Mouse (Mus musculus): ENCODE measurements around the gene Mpzl1. TPM values are rescaled to one million over a fixed set of nuclear protein-coding genes. Genes with fewer than 3 reads are reported as not detected.

The Mpzl1 gene
- total and polyA plus RNA-seq, 2 experiments from 2014 or later = 17.9 to 57.5 TPM

DNA sequence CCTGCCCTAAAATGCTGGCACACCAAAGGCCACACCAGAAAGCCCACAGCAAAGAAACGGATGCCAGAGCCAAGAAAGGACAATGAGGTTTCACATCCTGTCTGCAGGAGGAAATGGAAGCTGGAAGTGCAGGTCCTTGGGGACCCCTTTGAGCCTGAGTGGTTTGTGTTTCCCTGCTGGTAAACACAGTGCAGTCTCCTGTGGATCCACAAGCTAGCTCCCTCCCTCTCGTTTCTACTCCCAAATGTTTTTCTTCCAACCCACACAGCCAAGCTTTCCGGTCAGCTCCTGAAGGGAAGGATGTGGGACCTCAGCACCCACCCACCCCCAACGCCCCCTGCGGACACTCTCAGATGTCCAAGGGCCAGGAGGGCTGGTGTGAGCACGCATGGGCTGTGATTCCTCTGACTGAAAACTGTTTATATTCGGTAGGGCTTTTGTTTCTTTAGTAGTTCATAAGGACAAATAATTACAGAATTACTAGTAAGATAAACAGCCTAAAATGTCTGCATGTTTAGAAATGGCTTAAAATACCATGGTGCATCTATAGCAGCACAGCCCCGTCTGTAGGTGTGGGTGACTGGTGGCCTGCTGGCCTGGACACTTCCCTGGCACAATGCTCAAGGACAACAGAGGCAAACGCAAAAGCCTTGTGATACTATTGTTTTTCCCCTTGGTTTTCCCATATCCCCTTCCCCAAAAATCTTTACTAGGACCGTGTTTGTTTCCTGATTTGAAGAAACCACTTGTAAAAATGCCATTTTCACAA is 44.9 kb downstream of the Mpzl1 start:
- peak overlapping the region; percentile 15; the same call in 1 of the 2 replicates for H3K9ac ChIP-seq (replicated peaks; ENCODE audit: low read depth, low read length)

DNA sequence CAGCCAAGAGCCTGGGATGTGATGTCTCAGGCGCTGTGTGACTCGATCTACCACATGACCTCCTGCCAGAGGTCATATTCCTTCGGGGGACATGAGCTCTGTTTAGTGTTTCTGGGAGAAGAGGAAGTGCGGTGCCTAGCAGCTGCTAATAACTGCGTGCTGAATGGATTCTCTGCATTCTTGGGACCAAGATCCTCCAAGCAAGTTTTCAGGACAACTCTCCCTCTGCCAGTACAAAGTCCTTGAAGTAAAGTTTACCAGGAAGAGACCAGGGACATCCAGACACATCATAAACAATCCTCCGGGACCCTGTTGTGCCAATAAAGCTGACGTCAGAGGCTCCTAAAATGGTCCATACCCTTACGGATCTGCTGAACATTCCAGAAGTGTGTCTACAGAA is 46.5 kb downstream of the Mpzl1 start:
- Histone ChIP-seq H3K9me3 (replicated peaks; ENCODE audit: control insufficient read depth, low read length) (no peaks in the 10 kb centered on the region), H3K4me3 (ENCODE audit: low read depth, low read length) (no peak overlapping the region), H3K4me1 (ENCODE audit: control insufficient read depth, insufficient read depth) (peaks cover 41% of the 10 kb centered on the region), H3K27me3 (ENCODE audit: control insufficient read depth, insufficient read depth, low read length) (no peaks in the 10 kb centered on the region), H3K27ac (ENCODE audit: low read depth) (peak overlapping the region; percentile 85), H3K9ac (replicated peaks; ENCODE audit: low read depth, low read length) (no peak overlapping the region), H3K36me3 (replicated peaks; ENCODE audit: control insufficient read depth, insufficient read depth, low read length) (peaks cover 2% of the 10 kb centered on the region; the same call in 1 of the 2 replicates), H3K4me2 (ENCODE audit: low read depth, low read length) (no peak overlapping the region)
- no peak for ATAC-seq (ENCODE audit: insufficient read depth, low read depth)
- no peak for TF ChIP-seq EP300 (IDR thresholded peaks at IDR 0.05; ENCODE audit: low read depth)
- no peak for TF ChIP-seq CTCF (IDR thresholded peaks at IDR 0.05; ENCODE audit: low read depth)
- peak; percentile 51 for DNase-seq (ENCODE audit: low spot score)
- WGBS = 19% methylated on average over 8 of the region's 8 CpGs

More for the DNA sequence above, 44.9 kb downstream of the Mpzl1 start:
- no peaks in the 10 kb centered on the region for H3K27me3 ChIP-seq (ENCODE audit: control insufficient read depth, insufficient read depth, low read length)
- 25% methylated on average over 10 of the region's 10 CpGs for WGBS
- no peaks in the 10 kb centered on the region for H3K9me3 ChIP-seq (replicated peaks; ENCODE audit: control insufficient read depth, low read length)
- H3K27ac ChIP-seq (ENCODE audit: low read depth) = peak overlapping the region; percentile 85
- no peak for TF ChIP-seq CTCF (IDR thresholded peaks at IDR 0.05; ENCODE audit: low read depth)
- TF ChIP-seq EP300 (IDR thresholded peaks at IDR 0.05; ENCODE audit: low read depth) = peak; percentile 85
- peaks cover 13% of the 10 kb centered on the region for H3K36me3 ChIP-seq (replicated peaks; ENCODE audit: control insufficient read depth, insufficient read depth, low read length)
- ATAC-seq (ENCODE audit: insufficient read depth, low read depth) = peak; percentile 81
- peak; percentile 81 for DNase-seq (ENCODE audit: low spot score)
- H3K4me2 ChIP-seq (ENCODE audit: low read depth, low read length) = no peak overlapping the region
- H3K4me1 ChIP-seq (ENCODE audit: control insufficient read depth, insufficient read depth) = peaks cover 41% of the 10 kb centered on the region
- H3K4me3 ChIP-seq (ENCODE audit: low read depth, low read length) = no peak overlapping the region

DNA sequence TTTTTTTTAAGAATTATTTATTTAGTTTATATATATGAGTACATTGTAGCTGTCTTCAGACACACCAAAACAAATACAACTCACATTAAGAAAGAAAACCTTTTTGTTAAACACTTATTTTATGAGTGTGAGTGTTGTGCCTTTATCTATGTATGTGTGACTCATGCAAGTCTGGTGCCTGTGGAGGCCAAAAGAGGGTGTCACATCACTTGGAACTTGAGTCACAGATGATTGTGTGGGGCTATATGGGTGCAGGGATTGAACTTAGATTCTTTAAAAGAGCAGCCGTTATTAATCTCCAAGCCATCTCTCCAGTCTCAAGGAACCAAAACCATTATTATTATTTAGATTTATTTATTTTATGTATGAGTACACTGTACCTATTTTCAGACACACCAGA is 48.0 kb downstream of the Mpzl1 start:
- H3K9ac ChIP-seq (replicated peaks; ENCODE audit: low read depth, low read length) = no peak overlapping the region
- H3K27ac ChIP-seq (ENCODE audit: low read depth) = no peak overlapping the region
- H3K9me3 ChIP-seq (replicated peaks; ENCODE audit: control insufficient read depth, low read length) = no peaks in the 10 kb centered on the region
- WGBS = 54% methylated on average over 1 of the region's 1 CpGs
- H3K4me3 ChIP-seq (ENCODE audit: low read depth, low read length) = no peak overlapping the region
- no peaks in the 10 kb centered on the region for H3K36me3 ChIP-seq (replicated peaks; ENCODE audit: control insufficient read depth, insufficient read depth, low read length)
- no peak overlapping the region for H3K4me2 ChIP-seq (ENCODE audit: low read depth, low read length)
- DNase-seq (ENCODE audit: low spot score) (no peak), ATAC-seq (ENCODE audit: insufficient read depth, low read depth) (no peak)
- no peaks in the 10 kb centered on the region for H3K27me3 ChIP-seq (ENCODE audit: control insufficient read depth, insufficient read depth, low read length)
- TF ChIP-seq CTCF (IDR thresholded peaks at IDR 0.05; ENCODE audit: low read depth) (no peak), EP300 (IDR thresholded peaks at IDR 0.05; ENCODE audit: low read depth) (no peak)
- peaks cover 41% of the 10 kb centered on the region for H3K4me1 ChIP-seq (ENCODE audit: control insufficient read depth, insufficient read depth)

DNA sequence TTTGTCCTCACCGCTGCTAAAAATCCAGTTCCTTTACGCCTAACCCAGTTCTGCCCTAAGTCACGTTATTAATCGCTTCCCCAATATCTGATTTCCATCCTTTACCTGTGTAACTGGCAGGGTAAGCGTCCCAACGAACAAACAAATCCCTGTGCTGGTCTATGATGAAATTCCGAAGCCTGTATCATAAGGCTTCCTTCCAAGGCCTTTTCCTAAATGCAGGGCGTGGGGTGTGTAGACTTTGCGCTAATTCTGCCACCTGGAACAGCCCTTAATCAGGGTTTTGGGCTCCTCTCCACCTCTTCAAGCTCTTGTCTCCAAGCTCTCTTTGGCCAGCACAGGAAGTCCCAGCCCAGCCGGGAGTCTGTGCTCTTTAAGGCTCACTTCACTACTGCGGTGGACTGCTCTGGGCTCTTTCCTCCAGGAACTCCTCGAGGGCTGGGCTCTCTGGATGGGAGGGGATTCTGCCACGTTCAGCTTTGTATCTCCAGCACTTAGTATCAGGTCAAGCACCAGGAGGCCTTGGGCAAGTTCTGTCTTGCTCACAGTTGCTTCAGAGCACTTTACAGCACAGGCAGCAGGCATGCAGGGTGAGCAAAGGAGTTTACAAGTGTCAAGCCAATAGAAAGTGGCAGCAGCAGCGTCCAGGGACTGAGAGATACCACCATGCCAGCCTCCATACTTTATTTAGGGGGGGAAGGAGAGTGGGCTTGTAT is 48.8 kb downstream of the Mpzl1 start:
- Histone ChIP-seq H3K4me3 (ENCODE audit: low read depth, low read length) (no peak overlapping the region), H3K27me3 (ENCODE audit: control insufficient read depth, insufficient read depth, low read length) (no peaks in the 10 kb centered on the region), H3K4me1 (ENCODE audit: control insufficient read depth, insufficient read depth) (peaks cover 36% of the 10 kb centered on the region), H3K36me3 (replicated peaks; ENCODE audit: control insufficient read depth, insufficient read depth, low read length) (no peaks in the 10 kb centered on the region), H3K9me3 (replicated peaks; ENCODE audit: control insufficient read depth, low read length) (no peaks in the 10 kb centered on the region), H3K27ac (ENCODE audit: low read depth) (peak overlapping the region; percentile 47), H3K4me2 (ENCODE audit: low read depth, low read length) (no peak overlapping the region), H3K9ac (replicated peaks; ENCODE audit: low read depth, low read length) (no peak overlapping the region)
- 53% methylated on average over 14 of the region's 14 CpGs for WGBS
- ATAC-seq (ENCODE audit: insufficient read depth, low read depth) (no peak), DNase-seq (ENCODE audit: low spot score) (peak; percentile 54)
- no peak for TF ChIP-seq EP300 (IDR thresholded peaks at IDR 0.05; ENCODE audit: low read depth)
- no peak for TF ChIP-seq CTCF (IDR thresholded peaks at IDR 0.05; ENCODE audit: low read depth)

DNA sequence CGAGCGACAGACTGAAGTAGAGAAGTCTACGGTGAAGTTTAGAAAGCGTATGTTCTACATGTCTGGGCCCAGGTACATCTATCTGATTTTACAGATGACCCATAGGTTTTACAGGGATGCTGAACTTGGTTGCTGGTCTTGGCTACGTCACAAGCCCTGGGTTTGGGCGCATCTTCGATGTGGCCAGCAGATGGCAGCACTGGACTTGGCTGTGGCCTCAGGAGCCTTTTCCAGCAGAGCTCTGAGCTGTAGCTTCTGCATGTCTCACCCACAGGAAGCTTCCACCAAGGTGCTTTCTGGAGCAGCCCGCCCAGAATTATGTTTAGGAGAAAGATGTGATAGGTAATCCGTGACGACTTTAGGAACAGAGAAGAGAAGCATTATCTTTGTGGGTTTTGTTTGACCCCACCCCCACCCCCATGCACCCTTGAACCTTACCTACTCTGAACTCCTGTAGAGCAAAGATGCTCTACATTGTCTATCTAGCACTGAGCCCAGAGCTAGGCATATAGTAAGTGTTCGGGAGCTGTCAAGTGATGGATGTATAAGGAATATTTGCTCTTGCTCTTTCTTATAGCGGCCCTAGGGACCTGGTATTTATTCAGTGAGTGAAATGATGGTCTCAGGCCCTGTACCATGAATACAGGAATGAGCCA is 50.7 kb downstream of the Mpzl1 start:
- DNase-seq (ENCODE audit: low spot score) (peak; percentile 82), ATAC-seq (ENCODE audit: insufficient read depth, low read depth) (peak; percentile 68)
- no peak overlapping the region for H3K4me3 ChIP-seq (ENCODE audit: low read depth, low read length)
- no peaks in the 10 kb centered on the region for H3K27me3 ChIP-seq (ENCODE audit: control insufficient read depth, insufficient read depth, low read length)
- no peak overlapping the region for H3K9ac ChIP-seq (replicated peaks; ENCODE audit: low read depth, low read length)
- H3K9me3 ChIP-seq (replicated peaks; ENCODE audit: control insufficient read depth, low read length) = 0 out of 2 replicates have a peak, but pooled peaks cover 4% of the 10 kb centered on the region
- no peaks in the 10 kb centered on the region for H3K36me3 ChIP-seq (replicated peaks; ENCODE audit: control insufficient read depth, insufficient read depth, low read length)
- 22% methylated on average over 12 of the region's 12 CpGs for WGBS
- no peak for TF ChIP-seq EP300 (IDR thresholded peaks at IDR 0.05; ENCODE audit: low read depth)
- TF ChIP-seq CTCF (IDR thresholded peaks at IDR 0.05; ENCODE audit: low read depth) = peak; percentile 99
- peaks cover 17% of the 10 kb centered on the region for H3K4me1 ChIP-seq (ENCODE audit: control insufficient read depth, insufficient read depth)
- no peak overlapping the region for H3K4me2 ChIP-seq (ENCODE audit: low read depth, low read length)
- H3K27ac ChIP-seq (ENCODE audit: low read depth) = no peak overlapping the region
